Mouse (Mus musculus) limb, embryonic 11.5 days (tissue): Measurements from ENCODE around the gene Angel2. TPM values are rescaled to one million over a fixed set of nuclear protein-coding genes. Genes with fewer than 3 reads are reported as not detected.

Experiments
- ATAC-seq: fragments of 200-750 bp; cut with Nextera tagmentation; 2 replicates; pipeline ENCODE4 v1.8.0; 2017; ENCODE audit warnings: low read depth; ENCODE audit not compliant: insufficient number of reproducible peaks, low FRiP score, low TSS enrichment
- DNase-seq: peaks from one replicate; pipeline ENCODE4 v3.0.0-alpha.2; 2015; ENCODE audit warnings: low spot score
- H3K27ac ChIP-seq: fragments of 300-500 bp; sonication (generic); replicated peaks from 2 replicates; pipeline ENCODE4 v1.5.1; 2014; ENCODE audit warnings: low read depth, mild to moderate bottlenecking, low read length
- H3K27me3 ChIP-seq: fragments of 300-500 bp; sonication (generic); 2 replicates; pipeline ENCODE4 v1.6.1; 2014; ENCODE audit warnings: mild to moderate bottlenecking, low read length, mixed read lengths; ENCODE audit not compliant: control insufficient read depth, insufficient read depth
- H3K36me3 ChIP-seq: fragments of 300-500 bp; sonication (generic); 2 replicates; pipeline ENCODE4 v1.6.1; 2014; ENCODE audit warnings: mild to moderate bottlenecking, low read length, moderate library complexity, mixed read lengths; ENCODE audit not compliant: control insufficient read depth, insufficient read depth
- H3K4me1 ChIP-seq: fragments of 300-500 bp; sonication (generic); 2 replicates; pipeline ENCODE4 v1.6.1; 2014; ENCODE audit warnings: low read length, mixed read lengths; ENCODE audit not compliant: control insufficient read depth, insufficient read depth
- H3K4me2 ChIP-seq: fragments of 300-500 bp; sonication (generic); 2 replicates; pipeline ENCODE4 v1.6.1; 2014; ENCODE audit warnings: low read depth, mild to moderate bottlenecking, moderate library complexity; ENCODE audit not compliant: severe bottlenecking
- H3K4me3 ChIP-seq: fragments of 300-500 bp; sonication (generic); 2 replicates; pipeline ENCODE4 v1.5.1; 2014; ENCODE audit warnings: low read depth, low read length
- H3K9ac ChIP-seq: fragments of 300-500 bp; sonication (generic); 2 replicates; pipeline ENCODE4 v1.6.1; 2014; ENCODE audit warnings: mild to moderate bottlenecking, low read length
- H3K9me3 ChIP-seq: fragments of 300-500 bp; sonication (generic); 2 replicates; pipeline ENCODE4 v1.6.1; 2016; ENCODE audit warnings: low read length; ENCODE audit not compliant: control insufficient read depth
- WGBS: fragments of 180-500 bp; shearing (Covaris S2); extraction: QIAGEN DNeasy Blood & Tissue Kit; methylation state at CpG from one replicate; pipeline ENCODE4 v1.1.7; 2014; 5-methylcytosine and 5-hydroxymethylcytosine counted together
- polyA plus RNA-seq: library from polyadenylated mRNA; unstranded; fragments of >200 nt; fragmentation: Nextera tagmentation; extraction: Ambion mirVana; gene quantifications from 2 replicates; pipeline ENCODE4 v1.2.1, GENCODE M21; 2014

Gene Angel2
- polyA plus RNA-seq, 1 experiment from 2014 or later = 56.7 TPM

- WGBS = 53% methylated on average over 6 of the region's 6 CpGs
- peak; percentile 80 for DNase-seq
- Histone ChIP-seq H3K9ac (no peak overlapping the region), H3K4me1 (no peaks in the 10 kb centered on the region), H3K9me3 (no peaks in the 10 kb centered on the region), H3K4me3 (no peak overlapping the region), H3K4me2 (no peak overlapping the region), H3K27me3 (no peaks in the 10 kb centered on the region), H3K36me3 (peaks cover 19% of the 10 kb centered on the region; the same call in 1 of the 2 replicates), H3K27ac (no peak overlapping the region)
- peak; percentile 57; the same call in 1 of the 2 replicates for ATAC-seq
Observed at GRCm38 (mm10) chr1:190944109-190944760, 19.3 kb downstream of the Angel2 start.

DNA sequence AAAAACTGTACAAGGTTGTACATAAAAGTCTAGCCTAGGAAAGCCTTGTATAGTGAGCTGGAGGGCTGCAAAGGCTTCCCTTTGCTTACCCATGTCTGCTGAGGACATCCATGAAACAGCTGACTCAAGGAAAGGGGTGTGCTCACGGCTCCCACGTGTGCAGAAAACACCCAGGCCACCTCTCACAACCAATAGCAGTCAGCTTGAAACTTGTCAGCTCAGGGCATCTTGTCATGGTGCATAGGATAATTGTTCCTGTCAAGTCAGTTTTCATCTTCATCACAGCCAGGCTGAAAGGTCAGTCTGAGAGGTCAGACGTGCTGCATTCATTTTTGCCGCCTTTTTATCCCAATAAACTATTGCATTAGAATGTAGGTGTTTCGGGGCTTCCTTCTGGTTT is 23.1 kb downstream of the Angel2 start:
- H3K36me3 ChIP-seq = peaks cover 13% of the 10 kb centered on the region; the same call in 1 of the 2 replicates
- no peak overlapping the region for H3K4me3 ChIP-seq
- WGBS = 86% methylated on average over 5 of the region's 5 CpGs

DNA sequence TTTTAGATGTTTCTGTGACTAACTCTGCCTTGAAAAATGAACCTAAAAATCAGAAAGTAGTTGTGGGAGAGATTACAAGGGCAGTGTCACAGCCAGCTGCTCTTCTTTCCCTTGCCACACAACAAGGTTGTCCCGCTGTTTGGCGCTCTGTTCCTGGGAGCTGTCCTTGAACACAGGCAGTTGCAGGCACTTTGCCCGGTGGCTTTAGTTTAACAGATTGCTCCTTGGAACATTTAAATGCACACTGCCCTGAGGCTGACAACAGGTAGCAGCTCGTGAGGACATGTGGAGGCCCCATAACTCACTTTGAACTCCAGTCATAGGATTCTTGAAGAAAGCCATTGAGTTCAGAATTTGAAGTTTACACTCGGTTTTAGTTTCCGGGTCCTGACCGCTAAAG is 23.5 kb downstream of the Angel2 start:
- WGBS = 85% methylated on average over 7 of the region's 7 CpGs

More for the DNA sequence above, 23.1 kb downstream of the Angel2 start:
- Histone ChIP-seq H3K27ac (no peak overlapping the region), H3K4me1 (no peaks in the 10 kb centered on the region), H3K4me2 (no peak overlapping the region), H3K27me3 (no peaks in the 10 kb centered on the region), H3K9me3 (no peaks in the 10 kb centered on the region), H3K9ac (no peak overlapping the region)
- ATAC-seq (no peak), DNase-seq (no peak)

GRCm38 (mm10) chr1:190948846-190949245 is 23.9 kb downstream of the Angel2 start:
- Histone ChIP-seq H3K9ac (no peak overlapping the region), H3K27me3 (no peaks in the 10 kb centered on the region), H3K9me3 (no peaks in the 10 kb centered on the region), H3K4me2 (no peak overlapping the region), H3K27ac (no peak overlapping the region), H3K36me3 (peaks cover 12% of the 10 kb centered on the region), H3K4me3 (no peak overlapping the region), H3K4me1 (no peaks in the 10 kb centered on the region)
- 91% methylated on average over 17 of the region's 17 CpGs for WGBS
- DNase-seq (no peak), ATAC-seq (no peak)

More for the DNA sequence above, 23.5 kb downstream of the Angel2 start:
- Histone ChIP-seq H3K4me2 (no peak overlapping the region), H3K9ac (no peak overlapping the region), H3K9me3 (no peaks in the 10 kb centered on the region), H3K27me3 (no peaks in the 10 kb centered on the region), H3K36me3 (peaks cover 14% of the 10 kb centered on the region), H3K4me1 (no peaks in the 10 kb centered on the region), H3K4me3 (no peak overlapping the region), H3K27ac (no peak overlapping the region)
- no peak for ATAC-seq
- DNase-seq = no peak

GRCm38 (mm10) chr1:190951014-190951413 is 26.1 kb downstream of the Angel2 start:
- WGBS = 89% methylated on average over 5 of the region's 5 CpGs
- no peaks in the 10 kb centered on the region for H3K4me1 ChIP-seq
- H3K4me3 ChIP-seq = no peak overlapping the region
- H3K27me3 ChIP-seq = no peaks in the 10 kb centered on the region
- DNase-seq (no peak), ATAC-seq (no peak)
- H3K9me3 ChIP-seq = no peaks in the 10 kb centered on the region
- H3K27ac ChIP-seq = no peak overlapping the region
- no peak overlapping the region for H3K4me2 ChIP-seq
- no peak overlapping the region for H3K9ac ChIP-seq
- H3K36me3 ChIP-seq = peaks cover 8% of the 10 kb centered on the region

DNA sequence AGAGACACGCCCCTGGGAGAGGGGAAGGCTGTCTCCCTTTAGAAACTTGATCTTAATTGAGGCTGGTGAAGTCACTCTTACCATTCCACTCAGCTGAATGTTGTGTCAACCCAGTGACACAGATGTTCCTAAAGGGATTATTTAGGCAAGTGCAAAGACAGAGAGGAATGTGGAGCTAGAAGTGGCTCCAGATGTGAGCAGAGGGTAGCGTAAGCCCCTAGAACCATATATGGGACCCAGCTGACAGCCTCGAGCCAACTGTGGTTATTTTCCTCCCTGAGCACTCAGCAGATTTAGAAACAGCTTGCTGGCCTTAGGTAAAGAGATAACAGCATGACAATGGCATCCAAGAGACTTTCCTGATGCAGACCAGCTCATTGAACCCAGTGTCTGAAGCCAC is 28.1 kb downstream of the Angel2 start:
- 64% methylated on average over 3 of the region's 3 CpGs for WGBS
- DNase-seq (no peak), ATAC-seq (no peak)
- no peak overlapping the region for H3K4me3 ChIP-seq
- H3K27me3 ChIP-seq = no peaks in the 10 kb centered on the region
- H3K4me2 ChIP-seq = no peak overlapping the region
- H3K36me3 ChIP-seq = peaks cover 6% of the 10 kb centered on the region
- H3K9me3 ChIP-seq = no peaks in the 10 kb centered on the region
- no peak overlapping the region for H3K9ac ChIP-seq
- no peak overlapping the region for H3K27ac ChIP-seq
- H3K4me1 ChIP-seq = no peaks in the 10 kb centered on the region

GRCm38 (mm10) chr1:190958821-190959220 is 33.9 kb downstream of the Angel2 start:
- Histone ChIP-seq H3K27me3 (no peaks in the 10 kb centered on the region), H3K27ac (no peak overlapping the region), H3K9me3 (no peaks in the 10 kb centered on the region), H3K4me2 (no peak overlapping the region), H3K4me3 (no peak overlapping the region), H3K9ac (no peak overlapping the region), H3K36me3 (peaks cover 4% of the 10 kb centered on the region; the same call in 1 of the 2 replicates), H3K4me1 (no peaks in the 10 kb centered on the region)
- ATAC-seq (no peak), DNase-seq (no peak)
- WGBS = 71% methylated on average over 5 of the region's 5 CpGs

DNA sequence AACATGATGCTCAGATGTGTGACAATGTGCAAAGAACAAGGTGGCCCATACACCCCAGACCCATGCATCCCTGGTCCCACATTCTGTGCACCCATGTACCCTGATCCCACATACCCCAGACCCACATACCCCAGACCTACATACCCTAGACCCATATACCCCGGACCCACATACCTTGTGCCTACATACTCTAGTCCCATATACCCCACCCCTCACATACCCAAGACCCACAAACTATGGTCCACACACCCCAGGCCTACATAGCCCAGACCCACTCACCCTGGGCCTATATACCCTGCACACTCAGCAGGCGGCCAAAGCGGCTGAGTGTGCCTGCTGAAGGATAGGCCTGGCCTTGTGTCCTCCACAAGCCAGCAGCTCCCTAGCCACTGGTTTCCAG is 37.8 kb downstream of the Angel2 start:
- Histone ChIP-seq H3K36me3 (peaks cover 4% of the 10 kb centered on the region; the same call in 1 of the 2 replicates), H3K4me1 (no peaks in the 10 kb centered on the region), H3K4me2 (no peak overlapping the region), H3K27me3 (no peaks in the 10 kb centered on the region), H3K9ac (no peak overlapping the region), H3K9me3 (no peaks in the 10 kb centered on the region), H3K27ac (no peak overlapping the region), H3K4me3 (no peak overlapping the region)
- DNase-seq = no peak
- no peak for ATAC-seq
- WGBS = 94% methylated on average over 3 of the region's 3 CpGs
